Mouse (Mus musculus) CH12.LX (cell line): ENCODE data around the gene Tmem82.

Experiments
- CHD1 ChIP-seq: IDR thresholded peaks from 2 replicates; pipeline ENCODE4 v1.6.1; 2012; ENCODE audit warnings: low read depth, low read length, improper control_type of control experiment, inconsistent platforms
- CTCF ChIP-seq, 2 experiments: IDR thresholded peaks in 1 of 2; conservative IDR thresholded peaks in 1 of 2; 2 replicates each; pipeline ENCODE4 v1.5.1; 2011 to 2012; ENCODE audit warnings: low read depth in 2 of 2, low read length in 2 of 2, improper control_type of control experiment in 1 of 2, inconsistent platforms in 1 of 2, mild to moderate bottlenecking in 1 of 2, moderate library complexity in 1 of 2
- EP300 ChIP-seq: IDR thresholded peaks from 2 replicates; pipeline ENCODE4 v1.6.1; 2011; ENCODE audit warnings: low read length, improper control_type of control experiment
- ETS1 ChIP-seq: conservative IDR thresholded peaks from 2 replicates; pipeline ENCODE4 v1.6.1; 2012; ENCODE audit warnings: low read depth, mild to moderate bottlenecking, inconsistent platforms, low read length, improper control_type of control experiment, moderate library complexity
- GABPA ChIP-seq: IDR thresholded peaks from 2 replicates; pipeline ENCODE4 v1.6.1; 2012; ENCODE audit warnings: low read depth, low read length, improper control_type of control experiment, inconsistent platforms; ENCODE audit not compliant: insufficient replicate concordance
- JUND ChIP-seq: conservative IDR thresholded peaks from 2 replicates; pipeline ENCODE4 v1.6.1; 2011; ENCODE audit warnings: low read depth, low read length, improper control_type of control experiment
- MYC ChIP-seq: IDR thresholded peaks from 2 replicates; pipeline ENCODE4 v1.6.1; 2011; ENCODE audit warnings: low read depth, mild to moderate bottlenecking, improper control_type of control experiment, low read length
- PAX5 ChIP-seq: IDR thresholded peaks from 2 replicates; pipeline ENCODE4 v1.6.1; 2012; ENCODE audit warnings: low read length, inconsistent platforms, mixed read lengths
- POLR2A ChIP-seq: IDR thresholded peaks from 2 replicates; pipeline ENCODE4 v1.6.1; 2011; ENCODE audit warnings: low read depth, mild to moderate bottlenecking, improper control_type of control experiment, low read length
- SIN3A ChIP-seq: IDR thresholded peaks from 2 replicates; pipeline ENCODE4 v1.6.1; 2012; ENCODE audit warnings: low read length, improper control_type of control experiment, inconsistent platforms
- USF1 ChIP-seq: IDR thresholded peaks from 2 replicates; pipeline ENCODE4 v1.6.1; 2014; ENCODE audit warnings: low read depth, mild to moderate bottlenecking, inconsistent platforms, low read length, improper control_type of control experiment

DNA sequence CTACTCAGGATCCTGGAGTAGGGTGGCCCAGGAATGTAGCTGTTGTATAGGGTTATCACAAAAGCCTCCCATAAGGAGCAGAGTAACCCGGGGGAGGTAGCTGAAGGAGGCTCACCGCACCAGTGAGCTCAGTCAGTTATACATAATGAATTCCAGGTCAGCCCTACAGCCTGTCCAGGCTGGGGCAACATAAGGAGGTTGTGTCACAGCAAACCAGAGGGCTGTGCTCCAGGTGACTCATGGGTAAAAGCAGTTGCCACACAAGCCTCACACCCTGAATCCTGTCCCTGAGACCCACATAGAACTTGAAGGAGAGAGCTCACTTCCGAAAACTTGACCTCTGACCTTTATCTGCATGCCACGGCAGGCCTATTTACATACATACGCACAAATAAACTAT is 49.5 kb downstream of the Tmem82 start:
- TF ChIP-seq EP300 = no peak
- TF ChIP-seq SIN3A = no peak
- TF ChIP-seq MYC = no peak
- no peak for TF ChIP-seq JUND
- no peak for TF ChIP-seq PAX5
- no peak for TF ChIP-seq CHD1
- no peak for TF ChIP-seq GABPA
- no peak for TF ChIP-seq POLR2A
- no peak for TF ChIP-seq ETS1
- no peak for TF ChIP-seq CTCF (conservative IDR thresholded peaks at IDR 0.05 in 1 of 2, IDR thresholded peaks at IDR 0.05 in 1 of 2; ENCODE audit: low read depth in 2 of 2, low read length in 2 of 2)
- TF ChIP-seq USF1 = no peak
